Mouse (Mus musculus): ENCODE data around the gene Gpc1.

The Gpc1 gene

GRCm38 (mm10) chr1:92888901-92889655 is 57.6 kb downstream of the Gpc1 start:
- no peak for DNase-seq

- DNase-seq = no peak
Measured at GRCm38 (mm10) chr1:92892791-92893190, 61.3 kb downstream of the Gpc1 start.

- DNase-seq = no peak
Measured at GRCm38 (mm10) chr1:92893896-92894295, 62.5 kb downstream of the Gpc1 start.

- DNase-seq = peak; percentile 89
Measured at GRCm38 (mm10) chr1:92895089-92895488, 63.6 kb downstream of the Gpc1 start.

GRCm38 (mm10) chr1:92902786-92903185 is 71.3 kb downstream of the Gpc1 start, which contains the start of gene Ankmy1:
TSS of gene Ankmy1 (minus strand) at chr1:92902906.
- no peak for DNase-seq

GRCm38 (mm10) chr1:92903627-92904026 is 72.2 kb downstream of the Gpc1 start:
- DNase-seq = no peak

- DNase-seq = peak; percentile 63
Measured at GRCm38 (mm10) chr1:92905703-92906310, 74.4 kb downstream of the Gpc1 start.

GRCm38 (mm10) chr1:92906779-92907631 is 75.6 kb downstream of the Gpc1 start, which contains the start of gene Dusp28:
TSS of gene Dusp28 (plus strand) at chr1:92906981.
- peak; percentile 94 for DNase-seq

GRCm38 (mm10) chr1:92907632-92908360 is 76.4 kb downstream of the Gpc1 start:
- DNase-seq = peak; percentile 67

GRCm38 (mm10) chr1:92908664-92909063 is 77.2 kb downstream of the Gpc1 start:
- DNase-seq = peak; percentile 58

GRCm38 (mm10) chr1:92909068-92909467 is 77.6 kb downstream of the Gpc1 start:
- peak; percentile 62 for DNase-seq
